Mouse (Mus musculus) C2C12 (cell line): Measurements from ENCODE around the gene Nck2. TPM values are rescaled to one million over a fixed set of nuclear protein-coding genes. Genes with fewer than 3 reads are reported as not detected.

Experiments
- H3K27me3 ChIP-seq: one replicate; pipeline ENCODE4 v1.6.1; 2011; ENCODE audit not compliant: control insufficient read depth, insufficient read depth, insufficient read length
- H3K36me3 ChIP-seq: one replicate; pipeline ENCODE4 v1.6.1; 2011; ENCODE audit not compliant: control insufficient read depth, insufficient read depth
- H3K4me3 ChIP-seq: one replicate; pipeline ENCODE4 v1.5.1; 2011; ENCODE audit warnings: mild to moderate bottlenecking, control low read depth; ENCODE audit not compliant: poor library complexity, insufficient read depth, severe bottlenecking
- H3K79me2 ChIP-seq: one replicate; pipeline ENCODE4 v1.6.1; 2011; ENCODE audit not compliant: control insufficient read depth, insufficient read depth
- H3K79me3 ChIP-seq: one replicate; pipeline ENCODE4 v1.6.1; 2011; ENCODE audit warnings: low read depth, control low read depth
- H3ac ChIP-seq: one replicate; pipeline ENCODE3; 2011; ENCODE audit warnings: low read depth; ENCODE audit not compliant: control insufficient read depth, insufficient read length
- CEBPB ChIP-seq: IDR thresholded peaks from one replicate; pipeline ENCODE4 v1.6.1; 2011; ENCODE audit warnings: low read depth, mild to moderate bottlenecking, control low read depth, moderate library complexity
- CTCF ChIP-seq: IDR thresholded peaks from one replicate; pipeline ENCODE4 v1.5.1; 2011; ENCODE audit not compliant: control insufficient read depth, insufficient read depth, insufficient read length
- FOSL1 ChIP-seq: IDR thresholded peaks from one replicate; pipeline ENCODE4 v1.8.0; 2011; ENCODE audit warnings: mild to moderate bottlenecking, low read length; ENCODE audit not compliant: poor library complexity, insufficient read depth, severe bottlenecking
- MAX ChIP-seq: IDR thresholded peaks from one replicate; pipeline ENCODE4 v1.6.1; 2011; ENCODE audit warnings: mild to moderate bottlenecking, control low read depth
- MYOD1 ChIP-seq: IDR thresholded peaks from one replicate; pipeline ENCODE4 v1.6.1; 2011; ENCODE audit warnings: low read depth; ENCODE audit not compliant: control insufficient read depth, insufficient read length
- MYOG ChIP-seq: IDR thresholded peaks from one replicate; pipeline ENCODE4 v1.6.1; 2011; ENCODE audit not compliant: control insufficient read depth, insufficient read length; ENCODE audit errors: extremely low read depth
- USF1 ChIP-seq: IDR thresholded peaks from one replicate; pipeline ENCODE4 v1.6.1; 2011; ENCODE audit warnings: low read depth, mild to moderate bottlenecking, control low read depth, moderate library complexity
- polyA plus RNA-seq: library from polyadenylated mRNA; unstranded; fragments of >200 nt; fragmentation: generic; extraction: Trizol; gene quantifications from one replicate; pipeline ENCODE4 v1.2.1, GENCODE M21; 2012; ENCODE audit warnings: missing spikeins

Nck2 gene
- polyA plus RNA-seq, 1 experiment = 18.0 TPM

GRCm38 (mm10) chr1:43522976-43523375 is 78.6 kb downstream of the Nck2 start:
- Histone ChIP-seq H3K79me3 (peaks cover 6% of the 10 kb centered on the region), H3K36me3 (no peaks in the 10 kb centered on the region), H3K27me3 (no peaks in the 10 kb centered on the region), H3K4me3 (no peak overlapping the region), H3ac (no peak overlapping the region), H3K79me2 (peaks cover 24% of the 10 kb centered on the region)
- no peak for TF ChIP-seq FOSL1

- H3K79me3 ChIP-seq = peaks cover 6% of the 10 kb centered on the region
- H3K79me2 ChIP-seq = peaks cover 24% of the 10 kb centered on the region
- no peak overlapping the region for H3K4me3 ChIP-seq
- H3K27me3 ChIP-seq = no peaks in the 10 kb centered on the region
- no peak overlapping the region for H3ac ChIP-seq
- TF ChIP-seq USF1 (no peak), CEBPB (no peak), MYOG (no peak), CTCF (no peak)
- H3K36me3 ChIP-seq = peaks cover 6% of the 10 kb centered on the region
Observed at GRCm38 (mm10) chr1:43524332-43524731, 80.0 kb downstream of the Nck2 start.

GRCm38 (mm10) chr1:43528275-43528674 is 83.9 kb downstream of the Nck2 start:
- Histone ChIP-seq H3K4me3 (no peak overlapping the region), H3K79me2 (peaks cover 18% of the 10 kb centered on the region), H3ac (no peak overlapping the region), H3K79me3 (peaks cover 2% of the 10 kb centered on the region), H3K27me3 (no peaks in the 10 kb centered on the region), H3K36me3 (peaks cover 6% of the 10 kb centered on the region)
- no peak for TF ChIP-seq MYOD1
- no peak for TF ChIP-seq USF1
- no peak for TF ChIP-seq CTCF
- no peak for TF ChIP-seq MAX
- TF ChIP-seq MYOG = no peak
- TF ChIP-seq CEBPB = no peak
- TF ChIP-seq FOSL1 = no peak

- H3K4me3 ChIP-seq = no peak overlapping the region
Observed at GRCm38 (mm10) chr1:43529086-43529485, 84.7 kb downstream of the Nck2 start.

GRCm38 (mm10) chr1:43530295-43531020 is 86.1 kb downstream of the Nck2 start:
- Histone ChIP-seq H3K79me2 (peaks cover 16% of the 10 kb centered on the region), H3K36me3 (peaks cover 6% of the 10 kb centered on the region), H3K27me3 (no peaks in the 10 kb centered on the region), H3K79me3 (no peaks in the 10 kb centered on the region), H3K4me3 (no peak overlapping the region), H3ac (no peak overlapping the region)
- no peak for TF ChIP-seq MYOG
- TF ChIP-seq MAX = no peak
- TF ChIP-seq USF1 = no peak
- TF ChIP-seq FOSL1 = no peak
- TF ChIP-seq CTCF = no peak
- TF ChIP-seq CEBPB = no peak
- TF ChIP-seq MYOD1 = no peak

More at GRCm38 (mm10) chr1:43529086-43529485, 84.7 kb downstream of the Nck2 start:
- H3K79me2 ChIP-seq = peaks cover 16% of the 10 kb centered on the region
- no peaks in the 10 kb centered on the region for H3K27me3 ChIP-seq
- no peak overlapping the region for H3ac ChIP-seq
- TF ChIP-seq MYOD1 (no peak), USF1 (no peak)
- peaks cover 6% of the 10 kb centered on the region for H3K36me3 ChIP-seq
- peaks cover 2% of the 10 kb centered on the region for H3K79me3 ChIP-seq

GRCm38 (mm10) chr1:43531307-43531706 is 86.9 kb downstream of the Nck2 start:
- Histone ChIP-seq H3K79me3 (peaks cover 3% of the 10 kb centered on the region), H3K4me3 (no peak overlapping the region), H3ac (no peak overlapping the region), H3K36me3 (peaks cover 6% of the 10 kb centered on the region), H3K27me3 (no peaks in the 10 kb centered on the region), H3K79me2 (peaks cover 16% of the 10 kb centered on the region)
- TF ChIP-seq CTCF = no peak
